Mouse (Mus musculus): ENCODE data around the gene Ptpn14.
"Not testable (repeated sequence)": the region's sequence is repeated elsewhere in the genome, so short reads cannot be mapped to it uniquely, and the experiment has no call there.

Gene Ptpn14

DNA sequence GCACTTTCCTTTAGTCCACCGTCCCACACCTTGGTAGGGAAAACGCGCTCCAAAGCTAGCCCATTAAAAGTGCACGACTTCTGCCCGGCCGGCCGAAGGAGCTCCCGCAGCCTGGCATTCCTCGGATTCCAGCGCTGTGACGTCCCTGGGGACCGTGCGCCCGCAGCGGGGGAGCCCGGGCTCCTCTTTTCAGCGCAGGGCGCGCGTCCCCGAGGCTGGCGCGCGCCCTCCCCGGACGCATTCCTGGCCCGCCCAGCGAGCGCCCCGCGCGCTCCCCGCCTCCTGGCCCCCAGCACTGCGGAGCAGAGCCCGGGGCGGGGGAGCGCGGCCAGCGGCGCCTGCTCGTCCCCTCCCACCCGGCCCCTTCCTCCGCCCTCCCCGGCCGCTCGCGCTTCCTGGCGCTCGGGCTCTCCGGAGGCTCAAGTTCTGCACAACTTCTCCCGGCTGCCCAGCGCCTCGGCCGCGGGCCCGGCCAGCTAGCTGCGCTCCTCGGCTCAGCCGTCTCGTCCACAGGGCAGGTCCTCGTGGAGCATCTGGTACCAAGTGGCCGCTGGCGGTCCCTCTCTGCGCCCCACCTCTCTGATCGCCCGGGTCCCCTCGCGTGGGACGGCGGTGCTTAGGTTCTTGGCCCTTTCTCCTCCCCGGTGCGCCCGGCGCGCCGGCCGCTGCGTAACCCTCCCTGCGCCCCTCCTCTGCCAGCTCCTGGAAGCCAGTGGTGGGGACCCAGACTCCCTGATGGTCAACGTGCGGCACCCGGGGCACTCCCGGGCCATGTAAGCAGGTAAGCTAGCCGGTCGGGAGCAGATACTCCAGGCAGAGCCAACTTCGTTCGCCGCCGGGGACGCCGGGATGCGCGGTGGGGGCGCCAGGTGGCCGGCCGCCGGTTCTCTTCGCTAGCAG lies at the start of gene Ptpn14:
Ptpn14 (plus strand) TSS at position 385 of the 900 bp plus-strand sequence.
- DNase-seq (ENCODE audit: low read depth, low spot score), result no peak

DNA sequence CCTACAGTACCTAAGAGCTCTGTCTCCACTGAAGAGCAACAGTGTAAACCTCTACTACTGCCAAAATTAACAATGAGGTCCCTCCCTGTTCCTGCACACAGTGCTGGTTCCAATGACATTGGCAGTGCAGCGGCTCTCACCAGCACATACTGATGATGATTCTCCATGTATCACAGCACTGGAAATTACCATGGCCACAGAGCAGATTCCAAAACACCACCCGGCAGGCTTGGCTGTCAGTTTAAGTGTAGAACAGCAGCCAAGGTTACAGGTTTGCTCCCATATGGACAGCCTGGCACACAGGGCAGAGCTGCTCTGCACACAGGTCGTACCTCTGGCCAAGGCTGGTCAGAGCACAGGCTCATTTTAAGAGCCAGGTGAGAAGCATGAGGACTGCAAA lies 48.5 kb upstream of the Ptpn14 start:
- DNase-seq (ENCODE audit: low read depth, low spot score), result no peak

DNA sequence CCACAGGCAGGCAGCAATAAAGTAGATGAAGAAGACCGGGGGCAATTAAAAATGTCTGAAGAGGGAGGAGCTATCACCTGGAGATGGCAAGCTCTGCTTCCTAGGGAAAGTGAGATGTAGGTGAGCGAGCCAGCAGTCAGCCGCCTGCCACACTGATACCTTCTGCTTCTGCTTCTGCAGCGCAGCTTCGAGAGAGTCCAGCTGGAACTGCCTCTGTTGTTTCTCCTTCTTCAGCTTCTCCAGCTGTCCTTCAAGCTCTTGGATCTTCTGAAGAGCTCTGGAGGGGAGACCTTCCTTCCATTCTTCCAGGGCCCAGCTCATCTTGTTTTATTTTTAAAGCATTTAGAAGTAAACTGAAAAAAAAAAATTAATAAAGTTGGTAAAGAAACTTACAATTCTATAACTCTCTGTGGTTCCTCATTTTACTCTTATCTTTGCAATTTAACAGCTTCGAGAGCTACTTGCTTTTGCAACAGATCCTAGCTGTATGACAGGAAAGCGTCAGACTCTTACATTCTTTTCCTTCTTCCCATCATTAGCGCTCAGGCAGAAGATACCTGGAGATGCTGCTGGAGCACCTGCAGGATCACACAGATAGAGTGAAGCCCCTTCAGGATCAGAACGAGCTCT lies 43.2 kb upstream of the Ptpn14 start:
- no peak for DNase-seq (ENCODE audit: low read depth, low spot score)

DNA sequence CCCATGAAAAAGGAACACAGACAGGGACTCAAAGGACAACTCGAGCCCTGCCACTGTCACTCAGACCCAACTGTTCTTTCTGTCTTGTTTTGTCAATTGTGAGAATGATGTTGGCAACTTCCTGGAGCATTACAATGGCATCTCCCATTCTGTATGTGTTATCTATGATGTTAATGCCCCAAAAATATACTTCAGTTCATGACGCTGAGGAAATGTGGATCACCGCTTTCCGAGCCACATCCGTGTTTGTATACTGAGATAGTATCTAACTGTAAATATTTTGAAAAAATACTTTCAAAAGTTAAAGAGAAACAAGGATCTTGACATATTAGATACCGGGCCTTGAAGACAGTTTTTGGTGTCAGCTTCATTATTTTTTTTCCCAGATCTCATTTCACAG lies 42.0 kb upstream of the Ptpn14 start:
- DNase-seq (ENCODE audit: low read depth, low spot score), result no peak

DNA sequence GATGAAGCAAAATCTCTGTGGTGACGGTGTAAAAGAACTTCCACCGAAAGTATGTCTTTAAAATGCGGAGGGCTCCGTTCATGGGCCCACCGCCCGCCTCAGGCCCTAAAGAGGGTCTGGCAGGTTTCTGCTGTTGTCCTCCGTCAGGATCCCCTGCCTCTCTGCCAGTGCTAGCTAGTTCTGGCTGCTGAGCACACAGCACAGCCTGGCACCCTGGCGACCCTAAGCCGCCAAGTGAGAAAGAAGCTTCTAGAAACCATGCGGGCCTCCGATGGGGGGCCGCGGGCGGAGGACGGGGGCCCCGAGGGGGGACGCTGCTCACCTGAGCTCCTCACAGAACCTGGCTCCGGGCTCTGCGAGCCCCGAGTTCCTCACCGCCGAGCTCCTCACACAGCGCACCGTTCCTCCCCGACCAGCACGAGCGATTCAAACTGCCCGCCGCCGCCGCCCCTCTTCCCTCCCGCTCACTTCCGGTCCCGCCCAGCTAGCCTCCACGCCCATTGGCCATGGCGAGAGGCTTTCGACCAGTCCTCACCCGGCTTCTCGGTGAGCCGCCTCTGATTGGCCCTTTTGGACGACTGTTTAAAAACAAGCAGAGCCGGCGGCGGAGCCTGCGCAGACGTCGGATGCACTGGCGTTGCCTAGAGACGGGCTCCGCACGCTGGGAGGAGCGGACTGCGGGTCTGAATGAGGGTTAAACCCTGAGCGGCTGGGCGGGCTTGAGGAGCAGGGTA lies 40.2 kb upstream of the Ptpn14 start, which contains the start of gene Cenpf:
Cenpf (minus strand) TSS at position 433 of the 734 bp plus-strand sequence.
- DNase-seq (ENCODE audit: low read depth, low spot score), result peak; percentile 96

DNA sequence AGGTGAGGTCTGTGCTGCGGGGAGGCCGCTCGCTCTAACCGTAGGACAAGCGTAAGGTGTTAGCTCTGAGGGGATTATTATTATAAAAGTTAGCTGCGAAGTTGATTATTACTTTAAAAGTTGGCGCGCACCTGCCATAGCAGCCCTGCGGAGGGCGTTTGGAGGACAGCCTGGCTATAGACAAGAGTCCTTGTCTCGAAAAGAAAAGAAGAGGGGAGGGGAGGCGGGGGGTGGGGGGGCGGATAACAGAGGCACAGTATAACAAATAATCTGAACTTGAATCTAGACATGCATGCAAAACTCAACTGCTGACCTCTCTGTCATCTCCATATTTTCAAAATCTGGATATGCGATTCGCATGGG lies 39.7 kb upstream of the Ptpn14 start:
- no peak for DNase-seq (ENCODE audit: low read depth, low spot score)

DNA sequence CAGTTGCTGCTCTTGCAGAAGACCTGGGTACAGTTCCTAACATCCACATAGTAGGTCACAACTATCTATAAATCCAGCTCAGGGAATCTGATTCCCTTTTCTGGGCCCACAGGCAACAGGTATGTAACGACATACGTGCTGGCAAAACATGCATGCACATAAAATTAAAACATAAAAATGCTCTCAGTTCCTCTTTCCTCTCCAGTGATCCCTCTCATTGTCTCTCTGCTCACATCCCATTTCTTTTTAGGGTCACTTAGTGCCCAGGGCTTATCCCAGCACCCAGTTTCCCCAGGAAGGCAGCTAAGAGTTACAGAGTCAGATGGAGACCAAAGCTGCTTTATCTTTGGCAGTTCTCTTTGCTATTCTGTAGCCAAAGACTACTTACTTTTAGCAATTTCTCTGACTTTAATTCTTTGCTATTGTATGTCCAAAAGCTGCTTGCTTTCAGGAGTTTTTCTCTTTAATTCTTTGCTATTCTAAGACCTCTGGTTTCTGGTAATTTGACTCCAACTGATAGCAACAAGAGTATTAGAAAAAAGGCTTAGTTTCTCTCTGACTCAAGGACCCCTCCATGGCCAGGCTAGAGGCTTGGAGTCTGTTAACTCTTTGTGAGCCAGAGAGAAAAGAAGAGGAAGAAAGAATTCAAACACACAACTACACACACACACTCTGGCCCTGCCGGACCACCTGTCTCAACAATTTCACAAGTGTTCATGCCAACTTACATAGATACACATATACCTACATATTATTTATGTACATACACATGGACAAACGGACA lies 38.8 kb upstream of the Ptpn14 start:
- no peak for DNase-seq (ENCODE audit: low read depth, low spot score)

DNA sequence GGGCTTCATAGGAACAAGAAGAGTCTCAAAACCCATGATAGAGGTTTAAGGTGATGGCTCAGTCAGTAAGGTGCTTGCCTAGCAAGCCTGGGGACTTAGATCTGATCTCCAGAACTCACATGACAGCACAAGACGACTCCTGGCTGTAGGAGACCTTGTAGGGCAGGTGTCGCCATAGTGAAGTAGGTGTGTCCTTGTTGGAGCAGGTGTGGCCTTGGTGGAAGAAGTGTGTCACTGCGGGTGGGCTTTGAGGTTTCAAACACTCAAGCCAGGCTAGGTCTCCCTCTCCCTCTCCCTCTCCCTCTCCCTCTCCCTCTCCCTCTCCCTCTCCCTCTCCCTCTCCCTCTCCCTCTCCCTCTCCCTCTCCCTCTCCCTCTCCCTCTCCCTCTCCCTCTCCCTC lies 35.6 kb upstream of the Ptpn14 start:
- not testable (repeated sequence) for DNase-seq (ENCODE audit: low read depth, low spot score)

DNA sequence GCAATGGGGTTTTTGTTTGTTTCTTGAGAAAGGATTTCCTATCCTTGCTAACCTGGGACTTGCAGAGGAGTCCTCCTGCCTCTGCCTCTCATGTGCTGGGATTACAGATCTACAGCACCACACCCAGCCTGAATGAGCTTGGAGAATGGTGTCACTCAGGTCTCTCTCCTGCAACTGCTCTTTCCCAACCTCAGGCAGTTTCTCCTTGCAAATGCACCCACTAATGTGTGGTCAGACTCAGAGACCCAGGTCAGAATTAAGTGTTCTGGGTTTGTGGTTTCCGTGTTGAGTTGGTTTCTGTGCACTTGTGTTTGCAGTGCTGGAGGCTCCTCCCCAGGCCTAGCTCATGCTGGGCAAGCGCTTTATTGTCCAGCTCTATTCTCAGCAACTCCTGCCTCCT lies 33.7 kb upstream of the Ptpn14 start:
- DNase-seq (ENCODE audit: low read depth, low spot score), result no peak

DNA sequence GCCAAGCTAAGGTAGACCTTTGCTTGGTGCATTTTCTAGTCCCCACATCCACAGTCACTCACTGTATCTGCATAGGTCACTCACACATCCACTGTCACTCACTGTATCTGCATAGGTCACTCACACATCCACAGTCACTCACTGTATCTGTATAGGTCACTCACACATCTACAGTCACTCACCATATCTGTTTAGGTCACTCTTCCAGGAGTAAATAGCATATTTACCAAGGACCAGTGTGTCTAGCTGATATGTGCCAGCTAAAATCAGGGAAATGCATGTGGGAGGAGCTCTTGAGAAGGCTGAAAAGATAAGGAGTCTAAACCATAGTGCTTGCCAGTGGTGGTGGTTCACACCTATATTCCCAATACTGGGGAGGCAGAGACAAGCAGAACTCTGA lies 32.7 kb upstream of the Ptpn14 start:
- no peak for DNase-seq (ENCODE audit: low read depth, low spot score)

DNA sequence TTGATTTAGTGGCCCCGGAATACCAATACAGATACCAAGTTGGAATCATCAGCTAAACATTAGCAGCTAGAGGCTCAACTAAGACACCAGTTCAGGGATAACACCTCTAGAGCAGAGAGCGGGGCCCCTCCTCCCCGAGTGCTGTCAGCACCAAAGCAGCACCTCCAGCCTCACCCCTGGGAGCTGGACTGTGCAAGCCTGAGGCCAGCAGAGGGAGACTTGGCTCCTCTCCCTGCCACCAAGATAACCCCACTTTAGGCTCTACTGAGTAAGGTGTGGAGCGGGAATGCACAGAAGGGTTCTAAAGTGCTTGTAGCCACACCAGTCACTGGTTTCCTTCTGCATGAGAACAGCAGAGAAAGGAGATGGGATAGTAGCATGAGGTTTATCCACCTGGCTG lies 29.7 kb upstream of the Ptpn14 start:
- DNase-seq (ENCODE audit: low read depth, low spot score), result no peak

DNA sequence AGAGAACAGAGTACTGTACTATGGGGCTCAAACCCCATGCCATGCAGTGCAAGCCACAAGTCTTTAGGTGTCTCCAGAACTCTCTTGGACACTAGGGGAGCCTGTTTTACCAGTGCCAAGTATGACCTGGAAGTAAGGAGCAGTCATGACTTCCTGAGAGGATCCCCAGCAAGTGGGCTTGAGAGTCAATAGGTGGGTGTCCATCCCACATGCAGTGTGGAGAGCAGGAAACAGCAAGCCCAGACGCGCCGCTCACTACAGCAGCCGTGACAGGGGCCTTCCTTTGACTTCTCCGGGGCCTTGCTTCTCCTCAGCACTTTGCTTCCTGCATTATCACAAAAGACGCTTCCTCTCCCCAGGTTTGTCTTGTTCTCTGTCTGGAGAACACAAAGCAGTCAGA lies 27.9 kb upstream of the Ptpn14 start:
- DNase-seq (ENCODE audit: low read depth, low spot score), result no peak

DNA sequence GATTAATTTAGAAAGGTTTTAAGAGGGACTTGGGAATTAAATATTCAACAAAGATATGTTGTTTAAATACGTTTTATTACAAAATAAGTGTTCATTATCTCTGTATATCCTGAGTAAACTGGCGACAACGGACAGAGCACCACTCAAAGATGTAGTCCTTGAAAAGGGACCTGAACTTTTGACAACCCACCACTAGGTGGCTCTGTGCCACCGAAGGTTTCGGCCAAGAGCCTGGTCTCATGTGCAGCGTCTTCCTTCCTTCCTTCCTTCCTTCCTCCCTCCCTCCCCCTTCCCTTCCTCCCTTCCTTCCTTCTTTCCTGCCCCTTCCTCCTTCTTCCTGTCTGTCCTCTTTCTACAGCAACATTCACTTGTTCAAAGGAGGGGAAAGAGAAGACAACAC lies 27.1 kb upstream of the Ptpn14 start:
- peak; percentile 60 for DNase-seq (ENCODE audit: low read depth, low spot score)

DNA sequence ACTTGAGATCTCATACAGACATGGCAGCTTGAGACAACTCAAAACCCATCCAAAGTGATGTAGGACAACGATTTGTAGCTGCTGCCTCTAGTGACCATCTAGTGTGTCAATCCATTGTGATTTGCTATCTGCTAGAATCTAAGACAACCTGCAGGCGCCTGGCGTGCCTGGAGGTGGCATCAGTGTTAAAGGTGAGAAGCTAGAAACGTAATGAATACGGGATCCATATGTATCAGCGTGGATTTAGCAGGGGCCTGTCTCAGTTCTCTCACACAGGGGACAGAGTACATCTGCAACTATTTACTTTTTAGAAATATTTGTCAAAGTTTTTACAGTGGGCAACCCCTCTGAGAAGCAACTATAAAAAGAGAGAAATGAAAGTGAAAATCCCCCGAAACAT lies 24.9 kb upstream of the Ptpn14 start:
- no peak for DNase-seq (ENCODE audit: low read depth, low spot score)

DNA sequence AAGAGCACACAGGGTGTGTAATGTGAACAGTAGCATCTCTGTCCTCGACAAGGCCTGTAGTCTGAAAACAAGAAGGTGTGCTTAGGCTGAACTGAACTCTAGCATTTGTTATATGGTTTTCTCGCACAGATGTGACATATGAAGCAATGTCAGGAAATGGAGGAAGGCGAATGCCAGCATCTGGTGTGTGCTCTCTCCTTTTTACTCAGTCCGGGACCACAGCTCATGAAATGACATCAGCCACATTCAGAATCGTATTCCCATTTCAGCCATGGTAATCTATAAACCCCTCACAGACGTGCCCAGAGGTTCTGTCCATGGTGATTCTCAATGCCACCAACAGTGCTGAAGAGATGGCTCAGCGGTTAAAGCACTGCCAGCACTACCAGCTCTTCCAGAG lies 24.5 kb upstream of the Ptpn14 start:
- no peak for DNase-seq (ENCODE audit: low read depth, low spot score)

DNA sequence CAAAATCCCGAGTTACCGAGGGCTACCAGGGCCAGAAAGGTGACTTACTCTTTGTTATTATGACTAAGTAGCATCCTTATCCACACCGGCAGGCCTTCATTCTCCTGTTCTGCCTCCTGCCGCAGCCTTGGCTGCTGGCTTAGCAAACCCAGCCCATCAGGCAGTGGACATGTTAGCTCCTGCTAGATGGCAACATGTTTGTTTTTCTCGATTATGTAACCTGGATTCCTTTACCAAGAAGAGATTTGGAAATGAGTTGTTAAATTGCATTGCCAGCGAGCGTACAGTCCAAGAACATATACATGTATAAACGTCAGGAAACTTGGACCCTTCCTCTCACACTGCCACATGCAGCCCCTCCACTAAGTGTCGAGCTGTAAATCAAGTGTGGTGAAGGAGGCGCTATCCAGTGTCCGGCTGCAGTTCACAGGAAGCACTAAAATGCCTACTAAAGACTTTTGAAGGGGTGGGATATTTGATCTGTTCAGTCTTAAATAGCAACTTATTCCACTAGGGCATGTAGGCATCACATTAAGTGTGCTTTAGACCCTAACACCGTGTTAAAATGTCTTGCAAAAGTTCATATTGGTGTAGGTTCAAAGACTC lies 21.9 kb upstream of the Ptpn14 start:
- DNase-seq (ENCODE audit: low read depth, low spot score), result no peak

DNA sequence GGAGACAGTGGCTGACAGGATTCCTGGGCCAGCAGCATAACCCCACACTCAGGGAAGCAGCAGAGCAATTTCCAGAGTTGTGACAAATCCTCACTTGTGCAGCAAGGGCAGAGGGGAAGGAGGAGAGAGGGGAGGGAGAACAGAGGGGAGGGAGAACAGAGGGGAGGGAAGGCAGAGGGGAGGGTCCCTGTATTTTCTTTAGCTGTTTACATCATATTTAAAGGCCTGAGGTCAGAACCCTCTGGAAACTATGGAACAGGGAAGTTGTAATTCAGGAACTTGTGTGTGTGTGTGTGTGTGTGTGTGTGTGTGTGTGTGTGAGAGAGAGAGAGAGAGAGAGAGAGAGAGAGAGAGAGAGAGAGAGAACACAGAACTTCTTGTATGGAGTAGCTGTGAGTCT lies 21.1 kb upstream of the Ptpn14 start:
- no peak for DNase-seq (ENCODE audit: low read depth, low spot score)

DNA sequence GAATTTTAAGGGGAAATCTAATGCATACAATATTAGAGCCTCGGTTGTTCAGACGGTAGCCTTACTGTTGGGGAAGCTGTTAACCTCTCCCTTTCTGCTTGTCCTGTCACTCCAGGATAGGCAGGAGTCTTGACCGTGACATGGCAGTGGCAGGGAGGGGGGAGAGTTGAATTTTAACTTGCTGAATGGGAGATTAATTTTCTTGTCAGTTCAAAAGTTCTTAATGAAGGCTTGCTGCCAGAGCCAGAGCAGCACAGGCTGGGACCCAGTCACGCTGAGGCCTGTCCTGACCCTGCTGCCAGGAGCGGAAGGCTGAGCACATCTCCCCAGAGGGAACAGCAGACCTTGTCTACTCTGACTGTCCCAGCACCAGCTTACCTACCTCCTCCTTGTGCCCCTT lies 20.6 kb upstream of the Ptpn14 start:
- DNase-seq (ENCODE audit: low read depth, low spot score), result no peak

DNA sequence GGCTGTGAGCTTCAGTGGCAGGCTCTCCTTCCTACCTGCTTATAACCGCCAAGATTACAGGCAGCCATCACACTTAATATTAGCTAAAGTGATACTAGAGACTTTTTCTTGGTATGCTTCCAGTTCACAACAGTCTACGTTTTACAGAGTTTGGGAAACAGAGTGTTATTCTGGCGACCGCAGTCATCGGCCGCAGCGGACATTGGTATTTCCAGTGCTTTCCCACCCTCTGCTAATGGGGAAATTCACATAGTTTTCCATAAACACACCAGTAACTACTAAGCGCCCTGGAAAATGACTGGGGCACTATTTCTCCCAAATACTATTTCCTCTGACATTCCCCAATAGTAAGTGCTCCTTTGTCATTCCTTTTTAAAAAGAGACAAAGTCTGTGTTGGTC lies 19.1 kb upstream of the Ptpn14 start:
- no peak for DNase-seq (ENCODE audit: low read depth, low spot score)

DNA sequence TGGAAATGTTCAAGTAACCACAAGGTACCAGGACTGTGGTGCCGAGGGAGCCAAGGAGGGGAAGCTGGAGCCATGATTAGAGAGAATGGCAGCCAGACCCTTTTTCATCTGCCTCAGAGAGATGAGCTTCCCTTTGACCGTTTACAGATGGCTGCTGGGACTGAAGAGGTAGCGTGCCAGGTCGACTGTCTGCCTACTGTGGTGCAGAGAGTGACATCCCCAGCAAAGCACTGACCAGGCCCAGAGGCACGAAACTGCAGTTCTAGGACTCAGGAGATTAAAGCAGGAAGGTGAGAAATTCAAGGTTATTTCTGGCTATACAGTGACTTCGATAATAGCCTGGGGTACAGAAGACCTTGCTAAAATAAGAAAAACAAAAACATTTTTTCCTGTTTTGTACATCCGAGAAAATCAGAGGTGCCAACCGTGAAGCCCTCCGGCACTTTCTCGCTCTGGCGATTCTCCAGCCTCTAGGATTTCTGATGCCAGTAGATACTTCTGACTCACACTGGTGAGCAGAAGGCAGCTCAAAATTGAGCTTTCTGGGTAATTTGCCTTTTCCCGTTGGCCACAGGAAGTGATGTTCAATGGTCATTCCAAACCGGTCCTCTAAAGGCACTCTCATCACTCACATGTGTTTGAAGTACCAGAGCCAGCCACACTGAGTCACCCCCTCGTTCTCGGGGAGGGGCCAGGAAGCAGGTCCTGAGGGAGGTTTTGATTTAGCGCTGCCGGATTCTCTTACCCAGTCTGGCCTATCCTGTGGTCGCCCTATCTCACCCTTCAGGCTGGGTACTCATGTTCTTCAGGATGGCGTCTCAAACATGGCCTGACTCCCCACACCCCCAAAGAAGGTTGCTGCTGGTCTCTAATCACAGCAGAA lies 11.9 kb upstream of the Ptpn14 start:
- DNase-seq (ENCODE audit: low read depth, low spot score), result no peak
